Mouse (Mus musculus) testis, adult 2 months (tissue): ENCODE data around the gene Insyn1. TPM values are rescaled to one million over a fixed set of nuclear protein-coding genes. Genes with fewer than 3 reads are reported as not detected.
A peak's percentile ranks its signal among the peaks of the same experiment; 100 is the strongest.

Experiments
- H3K27ac ChIP-seq: fragments of 200-500 bp; 2 replicates; pipeline ENCODE4 v1.5.1; 2012; ENCODE audit warnings: low read depth, low read length; ENCODE audit not compliant: control insufficient read depth, insufficient read depth
- H3K27me3 ChIP-seq: fragments of 200-500 bp; 2 replicates; pipeline ENCODE4 v1.6.1; 2012; ENCODE audit warnings: mild to moderate bottlenecking, low read length, moderate library complexity; ENCODE audit not compliant: control insufficient read depth, insufficient read depth
- H3K36me3 ChIP-seq: fragments of 200-500 bp; 2 replicates; pipeline ENCODE4 v1.6.1; 2012; ENCODE audit warnings: mild to moderate bottlenecking, low read length; ENCODE audit not compliant: control insufficient read depth, insufficient read depth
- H3K4me1 ChIP-seq: fragments of 200-500 bp; 2 replicates; pipeline ENCODE4 v1.6.1; 2012; ENCODE audit warnings: low read length; ENCODE audit not compliant: control insufficient read depth, insufficient read depth
- H3K4me3 ChIP-seq: fragments of 200-500 bp; 2 replicates; pipeline ENCODE4 v1.5.1; 2012; ENCODE audit warnings: low read depth, mild to moderate bottlenecking, low read length, moderate library complexity, mixed read lengths; ENCODE audit not compliant: control insufficient read depth
- CTCF ChIP-seq: fragments of 200-500 bp; IDR thresholded peaks from 2 replicates; pipeline ENCODE4 v1.5.1; 2012; ENCODE audit warnings: low read depth, mild to moderate bottlenecking, inconsistent platforms, low read length, moderate library complexity; ENCODE audit not compliant: control insufficient read depth, insufficient read depth, insufficient replicate concordance
- POLR2A ChIP-seq: fragments of 200-500 bp; IDR thresholded peaks from 2 replicates; pipeline ENCODE4 v1.6.1; 2012; ENCODE audit warnings: low read depth, mild to moderate bottlenecking, inconsistent platforms, low read length, moderate library complexity; ENCODE audit not compliant: control insufficient read depth
- polyA plus RNA-seq: library from polyadenylated mRNA; depleted of rRNA; stranded (reverse); fragments of >200 nt; gene quantifications from 2 replicates; pipeline ENCODE4 v1.2.3, GENCODE M21; 2012; rRNA removed

The Insyn1 gene
- 1.4 and 1.9 TPM in 2 replicates for polyA plus RNA-seq

DNA sequence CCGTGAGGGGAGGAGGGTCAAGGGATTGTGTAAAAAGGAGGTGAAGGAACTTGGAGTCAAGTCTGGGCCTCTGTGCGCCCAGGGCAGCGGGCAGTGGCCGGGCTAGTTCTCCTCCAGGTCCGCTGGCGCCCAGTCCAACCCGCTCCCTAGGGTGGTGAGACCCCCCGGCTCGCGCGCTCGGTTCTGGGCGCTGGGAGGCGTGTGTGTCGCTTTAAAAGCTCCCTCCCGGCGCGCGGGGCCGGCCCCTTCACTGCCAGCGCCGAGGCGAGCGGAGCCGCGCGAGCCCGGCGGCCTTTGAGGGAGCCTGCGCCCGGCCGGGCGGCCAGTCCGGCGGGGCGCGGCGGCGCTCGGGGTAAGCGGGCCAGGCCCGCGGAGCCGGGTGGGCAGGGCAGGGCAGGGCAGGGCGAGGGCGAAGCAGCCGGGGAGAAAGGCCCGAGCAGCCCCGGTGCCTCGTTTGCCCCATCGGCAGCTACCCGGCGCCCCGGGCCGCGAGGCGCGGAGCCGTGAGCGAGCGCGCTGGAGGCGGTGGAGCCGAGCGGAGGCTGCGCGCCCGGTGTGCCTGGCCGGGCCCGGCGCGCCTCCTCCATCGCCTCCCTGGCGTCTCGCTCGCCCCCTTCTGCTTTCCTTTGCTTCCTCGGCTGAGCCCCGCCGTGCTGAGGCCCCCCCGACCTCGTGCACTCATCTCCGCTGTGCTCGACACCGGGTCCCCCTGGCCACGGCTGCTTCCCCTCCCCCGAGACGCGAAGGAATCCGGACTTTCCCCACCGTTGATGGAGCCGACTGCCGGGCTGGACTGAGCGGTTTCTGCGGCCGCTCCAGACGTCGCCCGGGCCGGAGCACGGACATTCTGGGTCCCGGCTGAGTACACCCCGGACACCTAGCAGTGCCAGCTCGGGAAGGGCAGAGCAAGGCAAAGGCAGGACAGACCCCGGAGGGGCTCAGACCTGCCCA lies at the start of gene Insyn1:
Gene Insyn1 (plus strand): TSS at position 753 of the 951 bp plus-strand sequence.
- no peak within 1 kb of the TSS for H3K27ac ChIP-seq
- no peaks in the 10 kb centered on the region for H3K27me3 ChIP-seq
- TF ChIP-seq POLR2A (no peak), CTCF (no peak)
- H3K4me3 ChIP-seq = peak within 1 kb of the TSS; percentile 78
- H3K4me1 ChIP-seq = peaks cover 15% of the 10 kb centered on the region
- no peaks in the 10 kb centered on the region for H3K36me3 ChIP-seq

DNA sequence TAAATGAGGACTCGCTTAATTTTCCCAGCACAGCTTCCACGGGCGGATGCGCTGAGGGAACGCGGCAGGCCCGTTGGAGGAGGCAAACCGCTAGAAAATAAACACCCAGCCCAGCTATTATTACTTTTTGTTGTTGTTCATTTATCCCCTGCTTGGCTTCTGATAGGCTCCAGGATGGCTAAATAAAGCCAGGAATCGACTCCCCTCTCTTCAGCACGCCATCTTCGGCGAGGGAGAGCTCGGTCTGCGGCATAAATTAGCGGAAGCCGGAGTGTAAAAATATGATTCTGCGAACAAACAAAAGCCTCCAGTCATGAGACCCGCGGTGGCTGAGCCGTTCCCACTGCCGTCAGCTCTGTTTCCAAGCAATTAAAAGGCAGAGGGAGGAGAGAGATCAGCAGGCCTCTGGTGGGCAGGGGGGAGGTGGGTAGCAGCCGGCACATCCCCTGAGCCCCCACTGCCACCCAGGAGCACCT lies 49.4 kb upstream of the Insyn1 start:
- no peak for TF ChIP-seq CTCF
- no peak for TF ChIP-seq POLR2A
- Histone ChIP-seq H3K27me3 (no peaks in the 10 kb centered on the region), H3K4me3 (no peak overlapping the region), H3K27ac (no peak overlapping the region), H3K36me3 (no peaks in the 10 kb centered on the region), H3K4me1 (peaks cover 3% of the 10 kb centered on the region)

DNA sequence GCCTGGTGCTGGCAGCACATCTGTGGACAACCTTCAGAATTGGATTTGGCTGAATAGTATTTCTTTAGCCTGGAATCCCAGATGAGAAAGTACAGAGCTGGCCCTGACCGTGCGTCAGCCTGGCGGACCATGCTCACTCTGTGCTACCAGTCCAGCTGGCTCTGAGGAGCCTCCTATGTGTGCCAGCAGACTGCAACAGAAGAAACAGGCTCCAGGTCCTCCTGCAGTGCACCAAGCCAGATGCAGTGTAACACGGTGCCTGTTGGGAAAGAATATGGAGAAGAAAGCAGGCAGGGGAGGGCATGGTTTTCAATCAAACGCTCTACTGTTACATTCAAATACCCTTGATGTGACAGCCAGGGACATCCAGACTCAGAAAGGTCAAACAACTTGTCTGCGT lies 48.3 kb upstream of the Insyn1 start:
- Histone ChIP-seq H3K27me3 (no peaks in the 10 kb centered on the region), H3K4me1 (peaks cover 3% of the 10 kb centered on the region), H3K4me3 (no peak overlapping the region), H3K27ac (no peak overlapping the region), H3K36me3 (no peaks in the 10 kb centered on the region)
- no peak for TF ChIP-seq CTCF
- no peak for TF ChIP-seq POLR2A

DNA sequence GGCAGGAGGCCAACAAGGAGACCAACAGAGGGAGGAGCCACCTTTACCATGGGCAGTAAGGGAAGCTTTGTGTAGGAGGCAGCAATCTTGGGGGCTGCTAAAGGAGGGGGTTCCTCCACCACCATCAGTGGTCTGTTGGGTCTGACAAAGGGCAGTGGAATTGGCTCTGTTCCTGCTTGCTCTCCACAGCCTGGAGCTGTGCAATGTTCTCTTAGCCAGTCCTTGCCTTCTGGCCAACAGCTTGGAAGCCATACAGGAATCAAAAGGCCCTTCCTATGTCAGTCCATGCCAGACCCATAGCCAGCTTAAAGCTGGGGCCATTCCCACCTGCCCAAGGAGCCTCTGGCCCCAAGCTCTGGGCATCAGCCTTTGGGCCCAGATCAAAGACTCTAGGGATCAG lies 47.8 kb upstream of the Insyn1 start:
- Histone ChIP-seq H3K27me3 (no peaks in the 10 kb centered on the region), H3K4me1 (peaks cover 3% of the 10 kb centered on the region), H3K27ac (no peak overlapping the region), H3K4me3 (no peak overlapping the region), H3K36me3 (no peaks in the 10 kb centered on the region)
- no peak for TF ChIP-seq POLR2A
- TF ChIP-seq CTCF = no peak

DNA sequence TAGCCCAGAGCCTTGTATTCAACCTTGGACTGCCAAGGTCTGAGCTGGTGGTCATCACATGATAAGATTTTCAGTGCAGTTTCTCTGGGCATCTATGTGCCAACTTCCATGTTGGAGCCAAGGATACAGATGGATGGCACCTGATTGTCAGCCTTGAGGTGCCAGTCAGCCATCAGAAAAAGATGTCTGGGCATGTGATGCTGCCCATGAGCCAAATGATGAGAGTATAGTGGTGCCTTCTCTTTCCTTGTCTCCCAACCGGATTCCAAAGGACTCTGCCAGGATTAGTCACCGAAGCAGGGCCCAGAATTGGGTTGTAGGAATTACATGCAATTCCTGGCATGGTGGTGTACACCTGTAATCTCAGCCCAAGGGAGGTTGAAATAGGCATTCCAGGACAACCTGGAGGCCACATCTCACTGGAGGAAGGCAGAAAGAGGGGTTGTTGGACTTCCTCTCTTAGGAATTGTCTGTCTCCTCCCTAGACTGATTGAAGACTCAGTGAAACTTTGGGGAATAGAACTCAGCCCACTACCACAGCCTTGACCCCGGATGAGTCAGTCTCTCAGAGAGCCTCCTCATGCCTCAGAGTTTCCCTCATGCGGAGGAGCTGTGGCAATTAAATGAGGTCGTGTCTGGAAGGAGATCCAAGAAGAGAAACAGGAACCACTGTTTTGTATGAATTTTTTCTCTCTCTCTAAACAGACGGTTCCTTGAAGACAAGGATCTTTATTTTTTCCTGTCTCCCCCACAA lies 46.9 kb upstream of the Insyn1 start:
- no peaks in the 10 kb centered on the region for H3K27me3 ChIP-seq
- H3K36me3 ChIP-seq = no peaks in the 10 kb centered on the region
- peaks cover 3% of the 10 kb centered on the region for H3K4me1 ChIP-seq
- no peak overlapping the region for H3K4me3 ChIP-seq
- no peak for TF ChIP-seq CTCF
- no peak for TF ChIP-seq POLR2A
- H3K27ac ChIP-seq = no peak overlapping the region

DNA sequence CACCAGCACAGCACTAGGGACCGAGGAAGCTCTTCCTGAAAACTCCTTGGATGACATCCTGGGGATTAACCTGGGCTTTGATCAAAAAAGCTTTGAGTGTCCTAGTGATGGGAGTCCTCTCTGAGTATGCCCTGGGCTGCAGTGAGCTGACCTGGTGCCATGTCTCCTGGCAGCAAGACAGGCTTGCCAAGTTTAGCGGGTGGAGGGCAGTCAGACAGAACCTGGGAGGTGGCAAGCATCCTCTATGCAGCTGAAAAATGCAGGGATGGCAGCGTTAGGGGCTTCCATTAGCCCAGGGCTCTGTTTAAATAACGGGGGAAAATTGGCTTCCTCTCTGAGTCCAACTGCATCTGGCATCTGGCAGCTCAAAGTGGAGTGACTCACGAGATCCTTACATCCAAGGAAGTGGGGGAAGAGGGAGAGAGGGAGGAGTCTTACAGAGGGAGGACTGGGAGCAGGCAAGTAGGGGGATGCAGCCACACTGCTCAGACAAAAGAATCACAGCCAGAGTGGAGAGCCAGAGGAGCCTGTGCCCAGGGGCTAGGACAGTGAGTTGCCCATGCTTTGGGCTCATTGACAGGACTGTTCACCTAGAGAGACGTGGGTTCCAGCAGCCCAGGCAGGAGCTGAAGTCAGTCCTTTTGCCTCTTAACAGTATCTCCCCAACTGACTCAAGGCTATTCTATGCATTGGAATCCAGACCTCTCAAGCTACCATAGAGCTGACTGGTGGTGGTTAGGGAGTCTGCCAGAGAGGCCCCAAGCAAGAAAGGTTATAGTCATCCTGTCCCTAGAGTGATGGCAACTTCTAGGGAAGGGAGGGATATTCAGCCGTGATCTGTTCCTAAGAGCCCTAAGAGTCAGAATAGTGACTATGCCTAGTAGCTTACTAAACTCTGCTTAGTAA lies 46.0 kb upstream of the Insyn1 start:
- H3K4me3 ChIP-seq = no peak overlapping the region
- H3K36me3 ChIP-seq = no peaks in the 10 kb centered on the region
- H3K27me3 ChIP-seq = no peaks in the 10 kb centered on the region
- no peak overlapping the region for H3K27ac ChIP-seq
- no peak for TF ChIP-seq POLR2A
- TF ChIP-seq CTCF = no peak
- peaks cover 3% of the 10 kb centered on the region for H3K4me1 ChIP-seq

DNA sequence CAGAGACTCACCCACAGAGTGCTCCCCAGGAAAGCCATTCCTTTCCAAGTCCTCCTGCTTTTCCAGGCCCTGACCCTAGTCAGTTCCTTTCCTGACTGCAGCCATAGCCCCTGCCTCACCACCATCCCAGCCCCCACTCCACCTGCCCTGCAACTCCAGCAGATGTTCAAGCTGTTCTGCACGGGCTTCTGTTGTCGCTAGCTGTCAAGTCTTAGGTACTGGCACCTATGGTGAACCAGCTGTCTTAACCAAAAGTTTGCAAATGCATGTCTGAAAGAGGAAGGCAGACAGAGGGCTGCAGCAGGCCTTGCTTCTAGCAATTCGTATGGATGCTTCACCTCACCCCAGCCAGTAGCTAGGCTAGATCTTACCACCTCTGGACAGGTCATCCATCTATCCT lies 45.3 kb upstream of the Insyn1 start:
- no peaks in the 10 kb centered on the region for H3K27me3 ChIP-seq
- no peak overlapping the region for H3K4me3 ChIP-seq
- TF ChIP-seq POLR2A (no peak), CTCF (no peak)
- no peaks in the 10 kb centered on the region for H3K36me3 ChIP-seq
- H3K4me1 ChIP-seq = peaks cover 3% of the 10 kb centered on the region
- no peak overlapping the region for H3K27ac ChIP-seq
